Mouse (Mus musculus) neural tube, embryonic 13.5 days (tissue): ENCODE measurements at regions not wholly inside any gene's neighbourhood (a gene's known extent, or its start where the extent isn't known, plus 50 kb on each side); places are given as distances from the start of the nearest gene placed in this dataset.

ENCODE experiments used
- ATAC-seq: fragments of 200-750 bp; cut with Nextera tagmentation; 2 replicates; pipeline ENCODE4 v1.8.0; 2017; ENCODE audit warnings: low read depth, mild to moderate bottlenecking, moderate TSS enrichment, moderate library complexity
- H3K27ac ChIP-seq: fragments of 300-500 bp; sonication (generic); replicated peaks from 2 replicates; pipeline ENCODE4 v1.5.1; 2015; ENCODE audit warnings: moderate library complexity, mild to moderate bottlenecking, inconsistent platforms
- H3K27me3 ChIP-seq: fragments of 300-500 bp; sonication (generic); 2 replicates; pipeline ENCODE4 v1.6.1; 2015; ENCODE audit warnings: mild to moderate bottlenecking, inconsistent platforms
- H3K36me3 ChIP-seq: fragments of 300-500 bp; sonication (generic); 2 replicates; pipeline ENCODE4 v1.6.1; 2015; ENCODE audit warnings: mild to moderate bottlenecking, inconsistent platforms
- H3K4me1 ChIP-seq: fragments of 300-500 bp; sonication (generic); replicated peaks from 2 replicates; pipeline ENCODE4 v1.6.1; 2015; ENCODE audit warnings: inconsistent platforms
- H3K4me2 ChIP-seq: fragments of 300-500 bp; sonication (generic); 2 replicates; pipeline ENCODE4 v1.6.1; 2015; ENCODE audit warnings: inconsistent platforms, mild to moderate bottlenecking, moderate library complexity
- H3K4me3 ChIP-seq: fragments of 300-500 bp; sonication (generic); 2 replicates; pipeline ENCODE4 v1.5.1; 2015; ENCODE audit warnings: mild to moderate bottlenecking, inconsistent platforms
- H3K9ac ChIP-seq: fragments of 300-500 bp; sonication (generic); 2 replicates; pipeline ENCODE4 v1.6.1; 2015; ENCODE audit warnings: moderate library complexity, mild to moderate bottlenecking, inconsistent platforms
- H3K9me3 ChIP-seq: fragments of 300-500 bp; sonication (generic); 2 replicates; pipeline ENCODE4 v1.6.1; 2016; ENCODE audit warnings: inconsistent platforms
- WGBS: fragments of 180-500 bp; shearing (Covaris S2); methylation state at CpG from one replicate; pipeline ENCODE4 v1.1.7; 2015; 5-methylcytosine and 5-hydroxymethylcytosine counted together

- no peak overlapping the region for H3K9ac ChIP-seq
- 62% methylated on average over 4 of the region's 4 CpGs for WGBS
- H3K4me3 ChIP-seq, result no peak overlapping the region
- H3K4me2 ChIP-seq, result no peak overlapping the region
- H3K36me3 ChIP-seq, result no peaks in the 10 kb centered on the region
- H3K4me1 ChIP-seq, result no peaks in the 10 kb centered on the region
- H3K9me3 ChIP-seq, result no peaks in the 10 kb centered on the region
- no peaks in the 10 kb centered on the region for H3K27me3 ChIP-seq
- H3K27ac ChIP-seq, result no peak overlapping the region
- no peak for ATAC-seq
These were observed 269.2 kb upstream of the Ptger4 start for GRCm38 (mm10) chr15:5513146-5513545.

- H3K27ac ChIP-seq, result no peak overlapping the region
- no peaks in the 10 kb centered on the region for H3K9me3 ChIP-seq
- no peak for ATAC-seq
- H3K4me3 ChIP-seq, result no peak overlapping the region
- no peaks in the 10 kb centered on the region for H3K27me3 ChIP-seq
- H3K9ac ChIP-seq, result no peak overlapping the region
- H3K4me1 ChIP-seq, result no peaks in the 10 kb centered on the region
- 56% methylated on average over 4 of the region's 4 CpGs for WGBS
- H3K36me3 ChIP-seq, result no peaks in the 10 kb centered on the region
- H3K4me2 ChIP-seq, result no peak overlapping the region
These were observed 270.2 kb upstream of the Ptger4 start for GRCm38 (mm10) chr15:5514217-5514616.

- Histone ChIP-seq H3K9me3 (no peaks in the 10 kb centered on the region), H3K4me1 (no peaks in the 10 kb centered on the region), H3K9ac (no peak overlapping the region), H3K36me3 (no peaks in the 10 kb centered on the region), H3K4me2 (no peak overlapping the region), H3K27ac (no peak overlapping the region), H3K27me3 (no peaks in the 10 kb centered on the region), H3K4me3 (no peak overlapping the region)
- no peak for ATAC-seq
- WGBS, result 79% methylated on average over 10 of the region's 10 CpGs
These were observed 273.4 kb upstream of the Ptger4 start for GRCm38 (mm10) chr15:5517244-5517966.

- ATAC-seq, result no peak
- H3K4me2 ChIP-seq, result no peak overlapping the region
- H3K9ac ChIP-seq, result no peak overlapping the region
- H3K27ac ChIP-seq, result no peak overlapping the region
- H3K9me3 ChIP-seq, result no peaks in the 10 kb centered on the region
- no peaks in the 10 kb centered on the region for H3K4me1 ChIP-seq
- no peaks in the 10 kb centered on the region for H3K27me3 ChIP-seq
- H3K4me3 ChIP-seq, result no peak overlapping the region
- no peaks in the 10 kb centered on the region for H3K36me3 ChIP-seq
- 88% methylated on average over 2 of the region's 2 CpGs for WGBS
These were observed 275.6 kb upstream of the Ptger4 start for GRCm38 (mm10) chr15:5519552-5519951.

GRCm38 (mm10) chr15:5519997-5520396 is 276.0 kb upstream of the Ptger4 start:
- WGBS, result 71% methylated on average over 1 of the region's 1 CpGs
- ATAC-seq, result no peak
- H3K9me3 ChIP-seq, result no peaks in the 10 kb centered on the region

GRCm38 (mm10) chr15:5528619-5529018 is 284.6 kb upstream of the Ptger4 start:
- Histone ChIP-seq H3K27me3 (no peaks in the 10 kb centered on the region), H3K9me3 (no peaks in the 10 kb centered on the region), H3K4me1 (no peaks in the 10 kb centered on the region), H3K4me3 (no peak overlapping the region), H3K36me3 (no peaks in the 10 kb centered on the region), H3K4me2 (no peak overlapping the region), H3K9ac (no peak overlapping the region), H3K27ac (no peak overlapping the region)
- no peak for ATAC-seq
- WGBS, result 81% methylated on average over 6 of the region's 6 CpGs

More at GRCm38 (mm10) chr15:5519997-5520396, 276.0 kb upstream of the Ptger4 start:
- Histone ChIP-seq H3K4me3 (no peak overlapping the region), H3K36me3 (no peaks in the 10 kb centered on the region), H3K27ac (no peak overlapping the region), H3K27me3 (no peaks in the 10 kb centered on the region), H3K4me2 (no peak overlapping the region), H3K4me1 (no peaks in the 10 kb centered on the region), H3K9ac (no peak overlapping the region)

GRCm38 (mm10) chr15:5533656-5534055 is 289.7 kb upstream of the Ptger4 start:
- no peaks in the 10 kb centered on the region for H3K4me1 ChIP-seq
- no peak overlapping the region for H3K27ac ChIP-seq
- no peaks in the 10 kb centered on the region for H3K9me3 ChIP-seq
- H3K36me3 ChIP-seq, result no peaks in the 10 kb centered on the region
- no peak overlapping the region for H3K4me3 ChIP-seq
- ATAC-seq, result no peak
- H3K9ac ChIP-seq, result no peak overlapping the region
- H3K4me2 ChIP-seq, result no peak overlapping the region
- no peaks in the 10 kb centered on the region for H3K27me3 ChIP-seq

GRCm38 (mm10) chr15:5537432-5537831 is 293.4 kb upstream of the Ptger4 start:
- WGBS, result 68% methylated on average over 2 of the region's 2 CpGs
- no peaks in the 10 kb centered on the region for H3K27me3 ChIP-seq
- no peak overlapping the region for H3K27ac ChIP-seq
- no peak overlapping the region for H3K9ac ChIP-seq
- H3K4me2 ChIP-seq, result no peak overlapping the region
- no peaks in the 10 kb centered on the region for H3K9me3 ChIP-seq
- H3K4me1 ChIP-seq, result no peaks in the 10 kb centered on the region
- ATAC-seq, result no peak
- H3K4me3 ChIP-seq, result no peak overlapping the region
- no peaks in the 10 kb centered on the region for H3K36me3 ChIP-seq

- WGBS, result 88% methylated on average over 4 of the region's 4 CpGs
- Histone ChIP-seq H3K4me3 (no peak overlapping the region), H3K9ac (no peak overlapping the region), H3K4me2 (no peak overlapping the region), H3K4me1 (no peaks in the 10 kb centered on the region), H3K27ac (no peak overlapping the region), H3K36me3 (no peaks in the 10 kb centered on the region), H3K27me3 (no peaks in the 10 kb centered on the region), H3K9me3 (no peaks in the 10 kb centered on the region)
- ATAC-seq, result no peak
These were observed 295.4 kb upstream of the Ptger4 start for GRCm38 (mm10) chr15:5539301-5539928.

- Histone ChIP-seq H3K4me3 (no peak overlapping the region), H3K27ac (no peak overlapping the region), H3K4me1 (no peaks in the 10 kb centered on the region), H3K9me3 (no peaks in the 10 kb centered on the region), H3K36me3 (no peaks in the 10 kb centered on the region), H3K9ac (no peak overlapping the region), H3K4me2 (no peak overlapping the region), H3K27me3 (no peaks in the 10 kb centered on the region)
- WGBS, result 81% methylated on average over 4 of the region's 4 CpGs
- no peak for ATAC-seq
These were observed 310.5 kb upstream of the Ptger4 start for GRCm38 (mm10) chr15:5554526-5554925.

- 87% methylated on average over 4 of the region's 4 CpGs for whole genome bisulfite sequencing
- Histone ChIP-seq H3K36me3 (no peaks in the 10 kb centered on the region), H3K27me3 (no peaks in the 10 kb centered on the region), H3K27ac (no peak overlapping the region), H3K4me1 (no peaks in the 10 kb centered on the region), H3K4me3 (no peak overlapping the region), H3K9me3 (no peaks in the 10 kb centered on the region), H3K4me2 (no peak overlapping the region), H3K9ac (no peak overlapping the region)
- ATAC-seq, result no peak
These were observed 310.9 kb upstream of the Ptger4 start for GRCm38 (mm10) chr15:5554926-5555325.

GRCm38 (mm10) chr15:5555381-5556066 is 311.5 kb upstream of the Ptger4 start:
- no peak overlapping the region for H3K9ac ChIP-seq
- no peak overlapping the region for H3K4me3 ChIP-seq
- H3K4me2 ChIP-seq, result no peak overlapping the region
- no peak for ATAC-seq
- WGBS, result 85% methylated on average over 7 of the region's 7 CpGs
- H3K27ac ChIP-seq, result no peak overlapping the region
- H3K36me3 ChIP-seq, result no peaks in the 10 kb centered on the region
- H3K27me3 ChIP-seq, result no peaks in the 10 kb centered on the region
- H3K9me3 ChIP-seq, result no peaks in the 10 kb centered on the region
- no peaks in the 10 kb centered on the region for H3K4me1 ChIP-seq
